Mouse (Mus musculus) hindbrain, embryonic 16.5 days (tissue): ENCODE measurements around the gene Por. TPM values are rescaled to one million over a fixed set of nuclear protein-coding genes. Genes with fewer than 3 reads are reported as not detected.

Experiments
- ATAC-seq: fragments of 200-750 bp; cut with Nextera tagmentation; 2 replicates; pipeline ENCODE4 v1.8.0; 2017; ENCODE audit warnings: moderate TSS enrichment, moderate library complexity
- H3K27ac ChIP-seq: fragments of 300-500 bp; sonication (generic); 2 replicates; pipeline ENCODE4 v1.5.1; 2014; ENCODE audit warnings: low read depth, mild to moderate bottlenecking, control low read depth, low read length, moderate library complexity
- H3K27me3 ChIP-seq: fragments of 300-500 bp; sonication (generic); replicated peaks from 2 replicates; pipeline ENCODE4 v1.6.1; 2014; ENCODE audit warnings: low read length; ENCODE audit not compliant: control insufficient read depth, insufficient read depth
- H3K36me3 ChIP-seq: fragments of 300-500 bp; sonication (generic); 2 replicates; pipeline ENCODE4 v1.6.1; 2014; ENCODE audit warnings: mild to moderate bottlenecking, low read length, moderate library complexity, mixed read lengths; ENCODE audit not compliant: control insufficient read depth, insufficient read depth
- H3K4me1 ChIP-seq: fragments of 300-500 bp; sonication (generic); 2 replicates; pipeline ENCODE4 v1.6.1; 2014; ENCODE audit warnings: low read depth, low read length; ENCODE audit not compliant: control insufficient read depth, insufficient read depth
- H3K4me2 ChIP-seq: fragments of 300-500 bp; sonication (generic); 2 replicates; pipeline ENCODE4 v1.6.1; 2014; ENCODE audit warnings: mild to moderate bottlenecking, low read length, control low read depth, moderate library complexity
- H3K4me3 ChIP-seq: fragments of 300-500 bp; sonication (generic); 2 replicates; pipeline ENCODE4 v1.5.1; 2014; ENCODE audit warnings: mild to moderate bottlenecking, low read length, control low read depth, moderate library complexity
- H3K9ac ChIP-seq: fragments of 300-500 bp; sonication (generic); 2 replicates; pipeline ENCODE4 v1.6.1; 2014; ENCODE audit warnings: low read depth, mild to moderate bottlenecking, control low read depth, low read length, moderate library complexity
- H3K9me3 ChIP-seq: fragments of 300-500 bp; sonication (generic); 2 replicates; pipeline ENCODE4 v1.6.1; 2014; ENCODE audit warnings: mild to moderate bottlenecking, low read length, moderate library complexity; ENCODE audit not compliant: control insufficient read depth
- WGBS: fragments of 180-500 bp; shearing (Covaris S2); extraction: QIAGEN DNeasy Blood & Tissue Kit; methylation state at CpG from one replicate; pipeline ENCODE4 v1.1.7; 2014; 5-methylcytosine and 5-hydroxymethylcytosine counted together
- polyA plus RNA-seq: library from polyadenylated mRNA; unstranded; fragments of >200 nt; fragmentation: Nextera tagmentation; extraction: Ambion mirVana; gene quantifications from 2 replicates; pipeline ENCODE4 v1.2.1, GENCODE M21; 2015

Gene Por
- polyA plus RNA-seq, result 101 and 108 TPM in 2 replicates

- Histone ChIP-seq H3K27me3 (no peaks in the 10 kb centered on the region), H3K4me1 (peaks cover 9% of the 10 kb centered on the region), H3K27ac (no peak within 1 kb of the TSS), H3K4me2 (no peak within 1 kb of the TSS), H3K36me3 (no peaks in the 10 kb centered on the region), H3K9ac (no peak within 1 kb of the TSS), H3K9me3 (no peaks in the 10 kb centered on the region; the same call in 1 of the 2 replicates), H3K4me3 (no peak within 1 kb of the TSS)
- ATAC-seq, result no peak
- WGBS, result 29% methylated on average over 9 of the region's 9 CpGs
Measured at GRCm38 (mm10) chr5:135669741-135670275, at the start of gene Por. Gene Por, plus strand, starts transcription at chr5:135670033.

- no peak overlapping the region for H3K4me3 ChIP-seq
- no peak overlapping the region for H3K27ac ChIP-seq
- no peaks in the 10 kb centered on the region for H3K9me3 ChIP-seq
- H3K9ac ChIP-seq, result no peak overlapping the region
- ATAC-seq, result no peak
- no peaks in the 10 kb centered on the region for H3K36me3 ChIP-seq
- H3K4me1 ChIP-seq, result no peaks in the 10 kb centered on the region
- WGBS, result 89% methylated on average over 9 of the region's 9 CpGs
- no peak overlapping the region for H3K4me2 ChIP-seq
- no peaks in the 10 kb centered on the region for H3K27me3 ChIP-seq
Measured at GRCm38 (mm10) chr5:135620526-135620925, 49.3 kb upstream of the Por start.

- Histone ChIP-seq H3K27ac (no peak overlapping the region), H3K4me2 (no peak overlapping the region), H3K4me3 (no peak overlapping the region), H3K4me1 (no peaks in the 10 kb centered on the region), H3K9ac (no peak overlapping the region), H3K27me3 (no peaks in the 10 kb centered on the region), H3K36me3 (no peaks in the 10 kb centered on the region), H3K9me3 (no peaks in the 10 kb centered on the region)
- no peak for ATAC-seq
- 86% methylated on average over 10 of the region's 10 CpGs for WGBS
Measured at GRCm38 (mm10) chr5:135621725-135622124, 48.1 kb upstream of the Por start.

DNA sequence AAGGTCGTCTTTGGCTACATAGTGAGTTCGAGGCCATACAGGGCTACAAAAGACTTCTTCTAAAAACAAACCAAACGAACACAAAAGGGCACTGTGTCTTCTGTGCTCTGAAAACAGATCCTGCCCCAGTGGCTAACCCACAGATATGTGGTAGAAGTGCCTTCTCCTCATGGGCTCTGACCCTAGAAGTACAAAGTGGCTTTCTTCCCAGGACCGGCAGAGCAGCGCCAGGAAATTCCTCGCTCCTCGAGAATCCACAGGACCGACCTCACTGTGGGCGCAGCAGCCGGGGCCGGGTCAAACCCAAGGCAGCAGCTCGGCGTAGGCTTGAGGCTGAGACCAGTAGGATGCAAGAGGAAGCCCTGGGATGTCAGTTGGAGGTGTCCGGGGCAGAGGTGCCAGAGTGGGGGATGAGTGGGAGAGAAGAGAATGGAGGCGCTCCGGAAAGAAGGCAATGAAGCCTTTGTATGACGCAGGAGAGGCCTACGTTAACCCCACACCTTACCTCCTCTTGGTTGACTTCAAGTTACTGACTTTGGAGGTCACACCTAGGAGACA is 46.7 kb upstream of the Por start:
- Histone ChIP-seq H3K27ac (no peak overlapping the region), H3K9me3 (no peaks in the 10 kb centered on the region)
- ATAC-seq, result no peak

DNA sequence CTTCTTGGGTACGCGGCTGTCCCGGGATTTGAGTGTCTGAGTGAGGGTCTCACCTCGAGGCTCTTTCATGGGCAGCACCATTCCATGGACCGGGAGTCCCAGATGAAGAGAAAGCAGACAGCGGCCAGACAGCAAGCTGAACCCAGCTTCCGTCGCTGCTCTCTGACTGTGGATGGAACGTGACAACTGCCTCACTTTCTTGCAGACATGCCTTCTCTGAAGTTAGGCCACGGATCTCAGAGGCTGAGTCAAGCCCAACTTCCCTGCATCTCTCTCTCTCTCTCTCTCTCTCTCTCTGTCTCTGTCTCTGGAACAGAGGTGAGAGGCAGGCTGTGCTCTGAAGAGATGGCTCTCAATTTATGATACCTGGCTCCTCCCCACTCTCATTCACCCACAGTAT is 40.9 kb upstream of the Por start:
- 40% methylated on average over 10 of the region's 10 CpGs for WGBS
- Histone ChIP-seq H3K9ac (0 out of 2 replicates have a peak overlapping the region, but pooled peaks have one; percentile 11), H3K4me3 (no peak overlapping the region), H3K4me1 (peaks cover 6% of the 10 kb centered on the region), H3K27ac (no peak overlapping the region), H3K9me3 (no peaks in the 10 kb centered on the region), H3K36me3 (no peaks in the 10 kb centered on the region), H3K4me2 (peak overlapping the region; percentile 37), H3K27me3 (no peaks in the 10 kb centered on the region)
- no peak for ATAC-seq

More for the DNA sequence above, 46.7 kb upstream of the Por start:
- H3K4me3 ChIP-seq, result no peak overlapping the region
- no peak overlapping the region for H3K9ac ChIP-seq
- WGBS, result 83% methylated on average over 18 of the region's 18 CpGs
- no peaks in the 10 kb centered on the region for H3K4me1 ChIP-seq
- no peaks in the 10 kb centered on the region for H3K27me3 ChIP-seq
- no peaks in the 10 kb centered on the region for H3K36me3 ChIP-seq
- no peak overlapping the region for H3K4me2 ChIP-seq

DNA sequence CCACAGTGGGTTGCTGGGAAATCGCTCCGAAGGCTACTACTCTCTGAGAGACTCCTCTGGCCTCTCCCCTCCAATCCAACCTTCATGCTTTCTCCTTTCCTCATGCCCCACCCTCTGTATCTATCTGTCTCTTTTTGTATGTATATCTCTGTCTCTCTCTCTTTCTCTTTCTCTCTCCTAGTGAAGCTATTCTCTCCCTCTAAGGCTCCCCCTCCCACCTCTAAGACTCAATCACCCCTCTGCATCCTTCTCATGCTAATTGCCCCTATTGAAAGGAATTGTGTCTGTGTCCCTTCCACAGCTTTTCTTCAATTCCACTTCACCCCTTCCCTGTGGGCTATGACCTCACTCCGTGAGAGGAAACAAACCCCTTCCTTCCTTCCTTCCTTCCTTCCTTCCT is 40.4 kb upstream of the Por start:
- no peak for ATAC-seq
- no peaks in the 10 kb centered on the region for H3K36me3 ChIP-seq
- no peak overlapping the region for H3K4me2 ChIP-seq
- no peaks in the 10 kb centered on the region for H3K9me3 ChIP-seq
- no peak overlapping the region for H3K27ac ChIP-seq
- H3K4me1 ChIP-seq, result peaks cover 6% of the 10 kb centered on the region
- H3K4me3 ChIP-seq, result no peak overlapping the region
- no peaks in the 10 kb centered on the region for H3K27me3 ChIP-seq
- WGBS, result 77% methylated on average over 3 of the region's 3 CpGs
- no peak overlapping the region for H3K9ac ChIP-seq

DNA sequence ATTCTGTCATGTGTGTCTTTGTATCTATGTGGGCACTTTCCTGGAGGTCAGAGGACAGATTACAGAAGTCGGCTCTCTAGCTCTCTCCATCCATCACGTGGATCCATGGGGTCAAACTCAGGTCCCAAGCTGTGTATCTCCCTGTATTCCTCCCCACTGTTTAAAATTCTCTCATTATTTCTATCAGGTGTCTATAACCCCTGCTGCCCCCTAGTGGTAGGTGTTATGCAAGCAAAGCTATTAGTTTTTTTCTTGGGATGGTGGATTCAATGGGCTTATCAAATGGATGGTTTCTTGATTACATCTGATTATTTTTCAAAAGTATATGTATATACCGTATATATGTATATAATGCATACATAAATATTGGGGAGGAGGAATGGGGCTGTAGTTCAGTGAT is 39.2 kb upstream of the Por start:
- ATAC-seq, result no peak
- H3K27me3 ChIP-seq, result no peaks in the 10 kb centered on the region
- H3K4me3 ChIP-seq, result no peak overlapping the region
- H3K9me3 ChIP-seq, result no peaks in the 10 kb centered on the region
- no peak overlapping the region for H3K4me2 ChIP-seq
- peaks cover 5% of the 10 kb centered on the region for H3K36me3 ChIP-seq
- peaks cover 6% of the 10 kb centered on the region for H3K4me1 ChIP-seq
- no peak overlapping the region for H3K9ac ChIP-seq
- H3K27ac ChIP-seq, result no peak overlapping the region
- WGBS, result 33% methylated on average over 3 of the region's 3 CpGs

DNA sequence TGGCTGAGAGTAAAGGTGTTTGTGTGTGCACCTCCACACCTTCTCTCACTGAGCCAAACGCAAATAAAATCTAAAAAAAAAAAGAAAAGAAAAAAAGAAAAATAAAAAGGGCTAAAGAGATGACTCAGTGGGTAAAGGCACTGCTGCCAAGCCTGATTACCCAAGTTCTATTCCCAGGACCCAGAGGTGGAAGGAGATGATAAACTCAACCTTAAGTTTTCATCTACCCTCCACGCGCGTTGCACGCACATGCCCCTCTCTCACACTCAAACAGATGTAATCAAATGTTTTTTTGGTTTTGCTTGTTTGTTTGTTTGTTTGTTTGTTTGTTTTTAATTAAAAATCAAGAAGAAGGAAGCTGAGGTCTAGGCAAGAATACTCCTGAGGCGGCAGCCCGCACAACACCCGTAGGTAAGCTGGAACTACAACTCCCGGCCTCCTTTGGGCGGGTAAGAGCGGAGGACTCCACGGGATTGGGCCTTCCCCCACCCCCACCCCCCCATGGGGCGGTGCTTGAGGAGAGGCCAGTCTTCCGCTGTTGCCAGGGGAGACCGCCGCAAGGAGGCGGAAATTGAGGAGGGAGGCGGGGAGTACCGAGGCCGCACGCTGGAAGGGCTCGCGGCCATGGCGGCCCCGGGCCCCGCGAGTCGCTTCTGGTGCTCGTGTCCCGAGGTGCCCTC is 37.6 kb upstream of the Por start, which contains the start of gene Rhbdd2:
TSS of gene Rhbdd2 (plus strand) at position 502 of the 680 bp plus-strand sequence.
- peaks cover 14% of the 10 kb centered on the region for H3K36me3 ChIP-seq
- no peaks in the 10 kb centered on the region for H3K9me3 ChIP-seq
- H3K9ac ChIP-seq, result peak within 1 kb of the TSS; percentile 87
- H3K4me2 ChIP-seq, result peak within 1 kb of the TSS; percentile 71
- H3K27ac ChIP-seq, result peak within 1 kb of the TSS; percentile 91
- H3K4me1 ChIP-seq, result peaks cover 6% of the 10 kb centered on the region
- peak; percentile 99 for ATAC-seq
- H3K27me3 ChIP-seq, result no peaks in the 10 kb centered on the region
- WGBS, result 12% methylated on average over 30 of the region's 30 CpGs
- H3K4me3 ChIP-seq, result peak within 1 kb of the TSS; percentile 74

DNA sequence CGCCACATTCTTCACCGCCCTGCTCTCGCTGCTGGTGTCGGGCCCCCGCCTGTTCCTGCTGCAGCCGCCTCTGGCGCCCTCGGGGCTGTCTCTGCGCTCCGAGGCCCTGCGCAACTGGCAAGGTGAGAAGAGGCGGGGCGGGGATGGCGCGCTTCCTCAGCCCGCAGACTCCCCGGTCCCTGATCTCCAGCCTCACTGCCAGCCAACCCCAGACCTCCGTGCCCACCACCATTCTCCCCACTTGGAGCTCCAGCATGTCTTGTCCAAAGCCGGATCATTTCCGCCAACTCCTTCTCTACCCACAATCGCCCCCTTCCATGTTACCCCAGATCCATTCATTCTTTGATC is 37.1 kb upstream of the Por start:
- Histone ChIP-seq H3K4me2 (peak overlapping the region; percentile 71), H3K4me1 (peaks cover 6% of the 10 kb centered on the region), H3K9ac (peak overlapping the region; percentile 87), H3K36me3 (peaks cover 19% of the 10 kb centered on the region), H3K27me3 (no peaks in the 10 kb centered on the region), H3K27ac (peak overlapping the region; percentile 91), H3K4me3 (peak overlapping the region; percentile 74), H3K9me3 (no peaks in the 10 kb centered on the region)
- peak; percentile 89 for ATAC-seq
- WGBS, result 0% methylated on average over 16 of the region's 21 CpGs
